Mouse (Mus musculus): ENCODE results near the gene Kif1c. TPM values are rescaled to one million over a fixed set of nuclear protein-coding genes. Genes with fewer than 3 reads are reported as not detected.

Gene Kif1c
- polyA plus RNA-seq, 1 experiment from 2014 or later = 3.6 TPM

DNA sequence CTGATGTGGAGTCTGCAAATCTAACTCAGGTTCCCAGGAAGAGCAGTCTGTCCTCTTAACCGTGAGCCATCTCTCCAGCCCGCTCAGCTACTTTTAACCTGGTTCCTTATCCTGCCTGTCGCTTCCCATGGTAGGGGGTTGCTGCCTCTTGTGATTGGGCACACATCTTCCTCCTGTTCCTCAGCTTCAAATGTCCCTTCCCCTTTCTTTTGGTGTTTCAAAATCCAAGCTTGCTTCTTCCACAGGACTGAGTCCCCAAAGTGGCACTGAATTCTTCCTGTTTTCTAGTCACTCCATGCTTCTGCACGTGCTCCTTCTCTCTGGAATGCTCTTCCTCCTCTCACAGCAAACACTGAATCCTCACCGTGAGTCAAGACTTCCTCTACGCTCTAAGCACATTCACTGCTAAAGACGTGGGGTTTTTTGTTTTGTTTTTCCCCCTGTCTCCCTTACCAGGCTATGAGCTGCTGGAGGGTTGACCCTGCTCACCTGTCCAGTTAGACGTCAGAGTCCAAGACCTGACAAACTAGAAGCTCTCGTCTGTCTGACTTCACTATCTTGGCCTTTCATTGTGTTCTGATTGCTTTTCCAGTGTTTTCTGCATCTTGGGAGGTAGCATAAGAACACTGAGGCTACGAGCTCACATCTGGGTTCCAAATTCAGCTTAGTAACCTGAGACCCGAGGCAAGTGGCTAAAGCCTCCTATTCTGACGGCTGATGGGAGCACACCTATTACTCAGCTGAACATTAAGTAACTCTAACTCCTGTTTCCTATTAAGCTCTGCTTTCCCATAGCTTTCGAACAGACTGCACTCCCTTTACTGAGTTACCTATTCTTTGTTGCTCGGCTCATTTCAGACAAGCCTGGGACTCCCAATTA lies 32.8 kb upstream of the Kif1c start:
- WGBS = 51% methylated on average over 14 of the region's 14 CpGs
- peak overlapping the region; percentile 58 for H3K9ac ChIP-seq (replicated peaks)
- peaks cover 64% of the 10 kb centered on the region for H3K36me3 ChIP-seq
- H3K4me2 ChIP-seq = peak overlapping the region; percentile 67
- peak overlapping the region; percentile 97 for H3K27ac ChIP-seq
- peak overlapping the region; percentile 52 for H3K4me3 ChIP-seq (replicated peaks)
- H3K4me1 ChIP-seq (replicated peaks) = peaks cover 26% of the 10 kb centered on the region
- no peak for ATAC-seq (ENCODE audit: insufficient number of reproducible peaks, insufficient read depth, low FRiP score, low TSS enrichment, low read depth)
- H3K27me3 ChIP-seq = no peaks in the 10 kb centered on the region
- no peaks in the 10 kb centered on the region for H3K9me3 ChIP-seq

DNA sequence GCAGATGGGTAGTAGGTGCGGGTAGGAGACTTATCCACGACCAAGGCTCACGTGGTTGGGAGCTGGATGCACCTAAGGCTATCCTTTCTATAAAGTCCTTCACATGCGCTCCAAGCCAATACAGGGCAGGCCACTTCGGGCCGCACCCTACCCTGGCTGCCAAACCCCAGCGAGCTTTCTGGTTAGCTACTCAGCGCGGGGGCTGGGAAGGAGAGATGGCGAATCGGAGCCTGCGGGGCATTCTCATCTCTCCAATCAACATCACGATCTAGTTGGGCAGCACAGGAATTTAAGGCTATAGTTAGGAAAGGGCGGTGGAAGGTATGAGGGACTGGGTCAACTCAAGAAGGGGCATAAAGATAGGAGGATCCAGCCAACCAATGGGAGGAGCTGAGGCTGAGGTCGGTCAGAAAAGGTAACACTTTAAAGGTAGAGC lies 32.0 kb upstream of the Kif1c start:
- Histone ChIP-seq H3K9me3 (no peaks in the 10 kb centered on the region), H3K4me2 (peak overlapping the region; percentile 67), H3K4me3 (replicated peaks) (peak overlapping the region; percentile 52), H3K27me3 (no peaks in the 10 kb centered on the region), H3K9ac (replicated peaks) (peak overlapping the region; percentile 58), H3K27ac (peak overlapping the region; percentile 97), H3K4me1 (replicated peaks) (peaks cover 26% of the 10 kb centered on the region), H3K36me3 (peaks cover 59% of the 10 kb centered on the region)
- ATAC-seq (ENCODE audit: insufficient number of reproducible peaks, insufficient read depth, low FRiP score, low TSS enrichment, low read depth) = no peak; the same call in 1 of the 2 replicates
- under 1% methylated on average over 15 of the region's 15 CpGs for WGBS

DNA sequence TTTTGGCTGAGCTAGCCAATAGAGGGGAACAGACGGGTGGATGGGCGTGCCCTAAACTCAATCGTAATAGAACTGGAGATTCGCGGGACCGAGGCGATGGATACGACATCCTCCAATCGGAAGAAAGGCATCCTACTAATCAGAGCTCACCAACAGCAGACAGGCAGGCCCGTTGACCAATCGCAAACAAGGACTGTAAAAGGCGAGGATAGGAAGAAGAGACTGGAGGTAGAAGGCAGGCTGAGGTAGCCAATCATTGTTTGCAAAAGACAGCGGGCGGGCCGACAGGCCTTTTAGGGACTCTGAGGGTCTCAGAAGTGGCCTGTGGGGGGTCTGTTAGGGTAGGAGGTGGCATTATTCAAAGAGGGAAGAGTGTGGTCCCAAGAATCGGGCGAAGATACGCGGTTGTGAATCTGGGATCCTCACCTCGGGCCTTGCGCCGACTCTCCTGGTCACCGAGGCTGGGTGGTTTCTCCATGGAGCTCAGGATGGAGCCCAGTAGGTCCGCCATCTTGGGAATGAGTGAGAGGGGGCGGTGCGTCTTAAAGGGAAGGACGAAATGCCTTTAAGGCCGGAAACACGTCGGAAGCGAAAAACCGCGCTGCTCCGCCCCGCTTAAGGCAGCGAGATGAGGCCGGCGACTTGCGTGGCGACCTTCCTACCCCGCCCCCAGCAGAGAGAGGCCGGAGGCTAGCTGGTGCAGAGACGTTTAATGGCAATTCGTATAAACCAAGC lies 31.4 kb upstream of the Kif1c start, which contains the start of gene Spag7:
TSS of gene Spag7 (minus strand) at position 646 of the 735 bp plus-strand sequence.
- peak; percentile 96 for ATAC-seq (ENCODE audit: insufficient number of reproducible peaks, insufficient read depth, low FRiP score, low TSS enrichment, low read depth)
- Histone ChIP-seq H3K9me3 (no peaks in the 10 kb centered on the region), H3K9ac (replicated peaks) (peak within 1 kb of the TSS; percentile 67), H3K36me3 (peaks cover 57% of the 10 kb centered on the region), H3K27ac (peak within 1 kb of the TSS; percentile 97), H3K27me3 (no peaks in the 10 kb centered on the region), H3K4me3 (replicated peaks) (peak within 1 kb of the TSS; percentile 52), H3K4me2 (peak within 1 kb of the TSS; percentile 67), H3K4me1 (replicated peaks) (peaks cover 26% of the 10 kb centered on the region)
- under 1% methylated on average over 44 of the region's 44 CpGs for WGBS

DNA sequence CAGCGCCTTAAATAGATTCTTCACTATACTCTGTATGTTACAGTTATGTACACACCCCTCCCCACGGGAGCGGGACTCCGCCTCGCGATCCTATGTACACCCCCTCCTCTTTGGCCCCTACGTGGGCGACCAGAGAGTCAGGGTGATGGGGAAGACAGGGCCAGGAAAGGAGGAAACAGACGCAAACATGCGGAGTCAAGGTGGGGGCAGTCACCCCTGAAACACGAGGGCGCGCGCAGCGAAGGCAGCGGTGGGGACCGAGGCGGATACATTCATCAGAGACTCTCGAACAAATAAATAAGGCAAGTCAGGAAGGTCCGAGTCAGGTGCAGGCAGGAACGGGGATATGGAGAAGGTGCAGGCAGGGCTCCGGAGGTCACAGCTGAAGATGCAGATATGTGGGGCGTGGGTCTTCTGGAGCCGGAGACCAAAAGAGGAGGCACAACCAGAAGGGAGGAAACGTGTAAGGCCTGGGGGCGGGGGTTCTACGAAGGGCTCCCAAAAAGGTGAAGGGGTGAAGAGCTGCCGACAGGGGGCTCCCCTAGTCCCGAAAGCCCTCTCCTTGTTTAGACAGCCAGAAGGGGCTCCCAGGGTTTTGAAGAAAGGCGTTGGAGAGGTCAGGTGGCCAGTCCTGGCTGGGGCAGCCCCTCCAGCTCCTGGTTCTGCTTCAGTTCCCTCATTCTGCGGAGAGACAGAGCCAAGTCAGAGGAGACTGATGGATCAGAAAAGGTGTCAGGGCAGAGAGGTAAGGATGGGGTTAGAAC lies 30.6 kb upstream of the Kif1c start:
- WGBS = under 1% methylated on average over 31 of the region's 31 CpGs
- peak overlapping the region; percentile 52 for H3K4me3 ChIP-seq (replicated peaks)
- ATAC-seq (ENCODE audit: insufficient number of reproducible peaks, insufficient read depth, low FRiP score, low TSS enrichment, low read depth) = peak; percentile 7; the same call in 1 of the 2 replicates
- peak overlapping the region; percentile 67 for H3K4me2 ChIP-seq
- peak overlapping the region; percentile 97 for H3K27ac ChIP-seq
- no peaks in the 10 kb centered on the region for H3K27me3 ChIP-seq
- peaks cover 26% of the 10 kb centered on the region for H3K4me1 ChIP-seq (replicated peaks)
- peak overlapping the region; percentile 67 for H3K9ac ChIP-seq (replicated peaks)
- H3K9me3 ChIP-seq = no peaks in the 10 kb centered on the region
- peaks cover 57% of the 10 kb centered on the region for H3K36me3 ChIP-seq

DNA sequence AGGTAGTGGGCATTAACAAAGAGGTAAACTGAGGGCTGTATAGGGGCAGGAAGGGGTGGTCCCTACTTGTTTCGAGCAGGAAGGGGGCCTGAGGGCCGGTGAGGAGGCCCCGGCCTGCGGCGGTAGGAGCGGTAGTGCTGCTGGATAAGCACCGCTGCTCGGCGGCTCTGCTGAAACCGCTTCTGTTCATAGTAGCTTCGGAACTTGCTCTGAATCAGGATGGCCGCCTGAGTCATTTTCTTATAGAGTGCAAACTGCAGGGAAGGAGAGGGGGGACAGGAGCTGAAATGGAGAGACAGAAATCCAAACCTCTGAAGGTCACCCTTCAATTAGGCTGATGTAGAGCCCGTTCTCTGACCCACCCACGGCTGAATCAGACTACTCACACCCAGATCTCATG lies 29.9 kb upstream of the Kif1c start:
- H3K9me3 ChIP-seq = no peaks in the 10 kb centered on the region
- peak overlapping the region; percentile 67 for H3K4me2 ChIP-seq
- peak overlapping the region; percentile 52 for H3K4me3 ChIP-seq (replicated peaks)
- H3K27me3 ChIP-seq = no peaks in the 10 kb centered on the region
- ATAC-seq (ENCODE audit: insufficient number of reproducible peaks, insufficient read depth, low FRiP score, low TSS enrichment, low read depth) = no peak
- peak overlapping the region; percentile 67 for H3K9ac ChIP-seq (replicated peaks)
- peaks cover 55% of the 10 kb centered on the region for H3K36me3 ChIP-seq
- H3K4me1 ChIP-seq (replicated peaks) = peaks cover 26% of the 10 kb centered on the region
- H3K27ac ChIP-seq = peak overlapping the region; percentile 97
- 54% methylated on average over 14 of the region's 14 CpGs for WGBS

DNA sequence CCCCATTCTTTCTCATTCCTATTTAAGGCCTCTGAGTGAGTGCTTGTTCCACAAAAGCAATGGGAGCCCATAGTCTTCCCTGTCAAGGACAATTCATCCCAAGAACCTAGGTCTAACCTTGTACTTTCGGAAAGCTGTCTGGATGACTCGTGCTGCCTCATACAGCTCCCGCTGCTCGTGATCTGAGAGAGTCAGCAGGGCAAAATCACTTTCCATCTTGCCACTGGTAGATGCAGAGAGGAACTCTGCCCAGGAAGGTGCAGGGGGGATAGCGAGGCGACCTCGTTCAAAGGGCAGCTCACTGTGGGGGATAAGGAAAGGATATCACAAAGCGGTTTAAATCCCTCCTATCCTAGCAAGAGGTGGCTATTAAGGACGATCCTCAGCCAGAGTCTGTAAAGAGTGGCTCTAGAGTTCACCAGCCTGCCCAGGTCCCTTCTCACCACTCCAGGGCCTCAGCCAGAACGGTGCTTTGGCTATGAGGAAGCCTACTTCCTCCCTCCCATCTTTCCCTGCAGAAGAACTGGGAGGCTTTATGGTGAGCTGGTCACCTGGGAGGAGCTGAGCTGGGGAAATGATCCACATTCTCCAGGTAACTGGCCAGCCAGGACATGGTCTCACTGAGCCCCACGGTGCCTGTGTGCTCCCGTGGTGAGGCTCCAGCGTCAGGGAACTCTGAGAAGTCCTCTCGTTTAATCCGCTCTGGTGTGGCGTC lies 28.9 kb upstream of the Kif1c start:
- 86% methylated on average over 16 of the region's 16 CpGs for WGBS
- H3K27ac ChIP-seq = no peak overlapping the region
- peaks cover 57% of the 10 kb centered on the region for H3K36me3 ChIP-seq
- H3K9ac ChIP-seq (replicated peaks) = no peak overlapping the region
- no peak for ATAC-seq (ENCODE audit: insufficient number of reproducible peaks, insufficient read depth, low FRiP score, low TSS enrichment, low read depth)
- no peaks in the 10 kb centered on the region for H3K9me3 ChIP-seq
- peak overlapping the region; percentile 67; the same call in 1 of the 2 replicates for H3K4me2 ChIP-seq
- 0 out of 2 replicates have a peak overlapping the region, but pooled peaks have one; percentile 52 for H3K4me3 ChIP-seq (replicated peaks)
- peaks cover 26% of the 10 kb centered on the region for H3K4me1 ChIP-seq (replicated peaks)
- no peaks in the 10 kb centered on the region for H3K27me3 ChIP-seq

DNA sequence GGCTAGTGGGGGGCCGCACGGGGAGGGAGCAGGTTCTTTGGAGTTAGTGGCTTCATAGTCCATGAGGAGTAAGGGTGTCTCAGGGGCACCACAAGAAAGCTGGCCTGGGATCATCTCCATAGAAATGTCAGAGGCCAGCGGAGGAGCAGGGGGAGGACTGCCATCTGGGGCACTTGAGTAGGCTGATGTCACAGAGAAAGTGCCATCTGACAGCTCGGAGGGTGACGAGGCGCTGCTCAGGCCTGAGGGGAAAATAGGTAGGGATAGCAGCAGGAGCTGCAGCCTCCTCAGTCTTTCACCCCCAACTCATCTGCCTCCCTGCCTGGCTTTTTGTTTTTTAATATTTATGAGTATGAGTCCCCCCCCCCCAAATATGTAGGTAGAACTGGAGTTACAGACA lies 26.3 kb upstream of the Kif1c start:
- no peak overlapping the region for H3K4me2 ChIP-seq
- H3K4me3 ChIP-seq (replicated peaks) = no peak overlapping the region
- 76% methylated on average over 6 of the region's 6 CpGs for WGBS
- no peaks in the 10 kb centered on the region for H3K9me3 ChIP-seq
- H3K36me3 ChIP-seq = peaks cover 57% of the 10 kb centered on the region
- no peak overlapping the region for H3K9ac ChIP-seq (replicated peaks)
- H3K4me1 ChIP-seq (replicated peaks) = peaks cover 13% of the 10 kb centered on the region
- no peak for ATAC-seq (ENCODE audit: insufficient number of reproducible peaks, insufficient read depth, low FRiP score, low TSS enrichment, low read depth)
- H3K27me3 ChIP-seq = no peaks in the 10 kb centered on the region
- no peak overlapping the region for H3K27ac ChIP-seq

DNA sequence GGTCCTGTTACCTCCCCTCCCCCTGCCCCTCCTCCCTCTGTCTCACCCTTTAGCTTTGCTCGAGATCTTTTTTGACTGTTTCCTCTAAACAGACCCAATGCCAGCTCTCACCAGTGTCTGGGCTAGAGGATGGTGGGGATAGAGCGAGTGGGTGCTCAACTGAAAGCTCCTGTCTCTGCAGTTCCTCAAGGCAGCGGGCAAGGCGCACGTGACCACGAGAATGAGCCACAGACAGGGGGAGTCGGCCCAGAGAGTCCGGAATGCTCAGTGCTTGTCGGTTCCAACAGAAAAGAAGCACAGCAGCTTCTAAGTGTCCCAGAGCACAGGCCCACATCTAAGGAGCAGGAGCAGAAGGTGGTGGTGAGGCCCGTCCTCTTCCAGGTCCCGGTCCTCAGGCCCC lies 25.8 kb upstream of the Kif1c start:
- Histone ChIP-seq H3K4me2 (no peak overlapping the region), H3K9ac (replicated peaks) (no peak overlapping the region), H3K27ac (no peak overlapping the region), H3K4me3 (replicated peaks) (no peak overlapping the region), H3K9me3 (no peaks in the 10 kb centered on the region), H3K36me3 (peaks cover 62% of the 10 kb centered on the region), H3K4me1 (replicated peaks) (peaks cover 13% of the 10 kb centered on the region), H3K27me3 (no peaks in the 10 kb centered on the region)
- WGBS = 70% methylated on average over 11 of the region's 11 CpGs
- ATAC-seq (ENCODE audit: insufficient number of reproducible peaks, insufficient read depth, low FRiP score, low TSS enrichment, low read depth) = no peak

DNA sequence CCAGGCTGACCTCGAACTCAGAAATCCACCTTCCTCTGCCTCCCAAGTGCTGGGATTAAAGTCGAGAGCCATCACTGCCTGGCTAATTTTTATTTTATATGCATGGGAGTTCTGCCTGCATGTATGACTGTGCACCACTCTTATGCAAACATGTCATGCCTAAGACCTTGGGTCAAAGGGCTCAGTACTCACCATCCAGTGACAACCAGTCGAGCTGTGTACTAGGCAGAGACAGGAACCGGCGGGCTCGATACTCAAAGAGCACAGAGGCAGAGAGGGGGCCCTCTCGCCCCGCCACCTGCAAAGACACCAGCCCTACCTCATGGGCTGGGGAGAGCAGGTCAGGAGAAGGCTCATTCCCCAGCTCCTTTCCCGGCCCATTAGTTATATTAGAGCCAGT lies 22.3 kb upstream of the Kif1c start:
- peaks cover 7% of the 10 kb centered on the region; the same call in 1 of the 2 replicates for H3K4me1 ChIP-seq (replicated peaks)
- peaks cover 64% of the 10 kb centered on the region for H3K36me3 ChIP-seq
- H3K4me2 ChIP-seq = no peak overlapping the region
- ATAC-seq (ENCODE audit: insufficient number of reproducible peaks, insufficient read depth, low FRiP score, low TSS enrichment, low read depth) = no peak
- H3K4me3 ChIP-seq (replicated peaks) = no peak overlapping the region
- H3K9ac ChIP-seq (replicated peaks) = no peak overlapping the region
- no peaks in the 10 kb centered on the region for H3K27me3 ChIP-seq
- no peak overlapping the region for H3K27ac ChIP-seq
- WGBS = 78% methylated on average over 9 of the region's 9 CpGs
- no peaks in the 10 kb centered on the region for H3K9me3 ChIP-seq

DNA sequence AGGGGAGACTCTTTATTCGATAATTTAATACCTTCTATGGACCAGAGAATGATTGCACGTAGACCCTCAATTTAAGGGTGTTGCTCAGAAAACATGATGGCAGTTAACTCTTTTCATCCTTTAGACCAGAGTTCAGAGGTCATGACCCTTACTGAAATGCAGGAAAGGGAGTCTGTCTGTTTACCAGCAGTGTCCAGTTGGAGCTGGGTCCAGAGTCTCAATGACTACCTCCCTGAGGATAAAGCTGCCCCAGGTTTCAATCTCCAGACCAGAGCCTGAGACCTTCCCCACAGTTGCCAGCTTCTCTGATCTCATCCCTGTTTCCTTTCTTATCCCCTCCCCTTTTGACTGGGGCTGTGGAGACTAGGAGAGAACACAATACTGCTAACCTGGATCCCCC lies 21.8 kb upstream of the Kif1c start:
- H3K36me3 ChIP-seq = peaks cover 68% of the 10 kb centered on the region
- H3K27ac ChIP-seq = no peak overlapping the region
- H3K4me2 ChIP-seq = no peak overlapping the region
- H3K9me3 ChIP-seq = no peaks in the 10 kb centered on the region
- H3K9ac ChIP-seq (replicated peaks) = no peak overlapping the region
- H3K4me3 ChIP-seq (replicated peaks) = no peak overlapping the region
- H3K4me1 ChIP-seq (replicated peaks) = peaks cover 7% of the 10 kb centered on the region; the same call in 1 of the 2 replicates
- ATAC-seq (ENCODE audit: insufficient number of reproducible peaks, insufficient read depth, low FRiP score, low TSS enrichment, low read depth) = no peak
- H3K27me3 ChIP-seq = no peaks in the 10 kb centered on the region
- WGBS = 70% methylated on average over 2 of the region's 2 CpGs
